Mouse (Mus musculus): ENCODE measurements at regions not wholly inside any gene's neighbourhood (a gene's known extent, or its start where the extent isn't known, plus 50 kb on each side); places are given as distances from the start of the nearest gene placed in this dataset.

- no peak overlapping the region for H3K4me2 ChIP-seq (replicated peaks; ENCODE audit: low read depth, low read length)
- no peak overlapping the region for H3K9ac ChIP-seq (replicated peaks; ENCODE audit: low read depth, low read length)
- WGBS: 46% methylated on average over 13 of the region's 13 CpGs
- H3K27me3 ChIP-seq (ENCODE audit: control insufficient read depth, insufficient read depth, low read length): no peaks in the 10 kb centered on the region
- ATAC-seq (ENCODE audit: insufficient number of reproducible peaks, insufficient read depth, low FRiP score, low read depth): no peak
- no peaks in the 10 kb centered on the region for H3K36me3 ChIP-seq (ENCODE audit: control insufficient read depth, insufficient read depth, low read length)
- no peak overlapping the region; the same call in 1 of the 2 replicates for H3K27ac ChIP-seq (ENCODE audit: low read length)
- no peaks in the 10 kb centered on the region for H3K9me3 ChIP-seq (ENCODE audit: control insufficient read depth, low read depth, low read length)
- H3K4me1 ChIP-seq (ENCODE audit: control insufficient read depth, insufficient read depth, low read length): no peaks in the 10 kb centered on the region
- H3K4me3 ChIP-seq (ENCODE audit: low read depth, low read length): no peak overlapping the region
Measured at GRCm38 (mm10) chr9:47253836-47254657, 255.5 kb downstream of the Gm4791 start.

- Histone ChIP-seq H3K27me3 (ENCODE audit: control insufficient read depth, insufficient read depth, low read length) (no peaks in the 10 kb centered on the region), H3K27ac (ENCODE audit: low read length) (no peak overlapping the region), H3K9ac (replicated peaks; ENCODE audit: low read depth, low read length) (no peak overlapping the region), H3K9me3 (ENCODE audit: control insufficient read depth, low read depth, low read length) (no peaks in the 10 kb centered on the region), H3K36me3 (ENCODE audit: control insufficient read depth, insufficient read depth, low read length) (no peaks in the 10 kb centered on the region), H3K4me1 (ENCODE audit: control insufficient read depth, insufficient read depth, low read length) (peaks cover 7% of the 10 kb centered on the region), H3K4me2 (replicated peaks; ENCODE audit: low read depth, low read length) (no peak overlapping the region), H3K4me3 (ENCODE audit: low read depth, low read length) (no peak overlapping the region)
- 44% methylated on average over 9 of the region's 9 CpGs for WGBS
- peak; percentile 58; the same call in 1 of the 2 replicates for ATAC-seq (ENCODE audit: insufficient number of reproducible peaks, insufficient read depth, low FRiP score, low read depth)
Measured at GRCm38 (mm10) chr9:47265946-47266490, 264.0 kb upstream of the Cadm1 start.

GRCm38 (mm10) chr9:47276303-47277005 lies 253.5 kb upstream of the Cadm1 start:
- H3K4me2 ChIP-seq (replicated peaks; ENCODE audit: low read depth, low read length): no peak overlapping the region
- no peak overlapping the region for H3K9ac ChIP-seq (replicated peaks; ENCODE audit: low read depth, low read length)
- peaks cover 20% of the 10 kb centered on the region for H3K4me1 ChIP-seq (ENCODE audit: control insufficient read depth, insufficient read depth, low read length)
- H3K27ac ChIP-seq (ENCODE audit: low read length): peak overlapping the region; percentile 55; the same call in 1 of the 2 replicates
- no peak overlapping the region for H3K4me3 ChIP-seq (ENCODE audit: low read depth, low read length)
- no peaks in the 10 kb centered on the region for H3K36me3 ChIP-seq (ENCODE audit: control insufficient read depth, insufficient read depth, low read length)
- H3K9me3 ChIP-seq (ENCODE audit: control insufficient read depth, low read depth, low read length): no peaks in the 10 kb centered on the region
- 27% methylated on average over 12 of the region's 12 CpGs for WGBS
- ATAC-seq (ENCODE audit: insufficient number of reproducible peaks, insufficient read depth, low FRiP score, low read depth): peak; percentile 69
- H3K27me3 ChIP-seq (ENCODE audit: control insufficient read depth, insufficient read depth, low read length): no peaks in the 10 kb centered on the region

- no peak overlapping the region for H3K4me2 ChIP-seq (replicated peaks; ENCODE audit: low read depth, low read length)
- no peak for ATAC-seq (ENCODE audit: insufficient number of reproducible peaks, insufficient read depth, low FRiP score, low read depth)
- WGBS: 58% methylated on average over 6 of the region's 6 CpGs
Measured at GRCm38 (mm10) chr9:47279410-47279809, 250.6 kb upstream of the Cadm1 start.

GRCm38 (mm10) chr9:47280146-47280545 lies 249.8 kb upstream of the Cadm1 start:
- no peaks in the 10 kb centered on the region for H3K36me3 ChIP-seq (ENCODE audit: control insufficient read depth, insufficient read depth, low read length)
- no peaks in the 10 kb centered on the region for H3K9me3 ChIP-seq (ENCODE audit: control insufficient read depth, low read depth, low read length)
- H3K4me2 ChIP-seq (replicated peaks; ENCODE audit: low read depth, low read length): no peak overlapping the region
- WGBS: 26% methylated on average over 7 of the region's 7 CpGs
- no peak overlapping the region for H3K9ac ChIP-seq (replicated peaks; ENCODE audit: low read depth, low read length)
- peaks cover 20% of the 10 kb centered on the region for H3K4me1 ChIP-seq (ENCODE audit: control insufficient read depth, insufficient read depth, low read length)
- H3K27ac ChIP-seq (ENCODE audit: low read length): peak overlapping the region; percentile 49; the same call in 1 of the 2 replicates
- no peak overlapping the region for H3K4me3 ChIP-seq (ENCODE audit: low read depth, low read length)
- H3K27me3 ChIP-seq (ENCODE audit: control insufficient read depth, insufficient read depth, low read length): no peaks in the 10 kb centered on the region
- peak; percentile 24; the same call in 1 of the 2 replicates for ATAC-seq (ENCODE audit: insufficient number of reproducible peaks, insufficient read depth, low FRiP score, low read depth)

More at GRCm38 (mm10) chr9:47279410-47279809, 250.6 kb upstream of the Cadm1 start:
- Histone ChIP-seq H3K27ac (ENCODE audit: low read length) (peak overlapping the region; percentile 49; the same call in 1 of the 2 replicates), H3K4me1 (ENCODE audit: control insufficient read depth, insufficient read depth, low read length) (peaks cover 20% of the 10 kb centered on the region), H3K9me3 (ENCODE audit: control insufficient read depth, low read depth, low read length) (no peaks in the 10 kb centered on the region), H3K36me3 (ENCODE audit: control insufficient read depth, insufficient read depth, low read length) (no peaks in the 10 kb centered on the region), H3K4me3 (ENCODE audit: low read depth, low read length) (no peak overlapping the region), H3K9ac (replicated peaks; ENCODE audit: low read depth, low read length) (no peak overlapping the region), H3K27me3 (ENCODE audit: control insufficient read depth, insufficient read depth, low read length) (no peaks in the 10 kb centered on the region)

- H3K27ac ChIP-seq (ENCODE audit: low read length): peak overlapping the region; percentile 49; the same call in 1 of the 2 replicates
- ATAC-seq (ENCODE audit: insufficient number of reproducible peaks, insufficient read depth, low FRiP score, low read depth): no peak
- H3K27me3 ChIP-seq (ENCODE audit: control insufficient read depth, insufficient read depth, low read length): no peaks in the 10 kb centered on the region
- 52% methylated on average over 8 of the region's 8 CpGs for WGBS
- no peak overlapping the region for H3K9ac ChIP-seq (replicated peaks; ENCODE audit: low read depth, low read length)
- H3K4me1 ChIP-seq (ENCODE audit: control insufficient read depth, insufficient read depth, low read length): peaks cover 16% of the 10 kb centered on the region
- H3K4me2 ChIP-seq (replicated peaks; ENCODE audit: low read depth, low read length): no peak overlapping the region
- H3K4me3 ChIP-seq (ENCODE audit: low read depth, low read length): no peak overlapping the region
- H3K9me3 ChIP-seq (ENCODE audit: control insufficient read depth, low read depth, low read length): no peaks in the 10 kb centered on the region
- H3K36me3 ChIP-seq (ENCODE audit: control insufficient read depth, insufficient read depth, low read length): no peaks in the 10 kb centered on the region
Measured at GRCm38 (mm10) chr9:47280598-47280997, 249.4 kb upstream of the Cadm1 start.

GRCm38 (mm10) chr9:47283746-47284455 lies 246.1 kb upstream of the Cadm1 start:
- Histone ChIP-seq H3K9me3 (ENCODE audit: control insufficient read depth, low read depth, low read length) (no peaks in the 10 kb centered on the region), H3K4me1 (ENCODE audit: control insufficient read depth, insufficient read depth, low read length) (peaks cover 17% of the 10 kb centered on the region), H3K4me2 (replicated peaks; ENCODE audit: low read depth, low read length) (no peak overlapping the region), H3K36me3 (ENCODE audit: control insufficient read depth, insufficient read depth, low read length) (no peaks in the 10 kb centered on the region), H3K27ac (ENCODE audit: low read length) (no peak overlapping the region), H3K27me3 (ENCODE audit: control insufficient read depth, insufficient read depth, low read length) (no peaks in the 10 kb centered on the region), H3K9ac (replicated peaks; ENCODE audit: low read depth, low read length) (no peak overlapping the region), H3K4me3 (ENCODE audit: low read depth, low read length) (no peak overlapping the region)
- no peak for ATAC-seq (ENCODE audit: insufficient number of reproducible peaks, insufficient read depth, low FRiP score, low read depth)
- WGBS: 55% methylated on average over 4 of the region's 4 CpGs

All from stomach, embryonic 14.5 days (tissue).